Mouse (Mus musculus): ENCODE results near the gene Nkx1-2.
A peak's percentile ranks its signal among the peaks of the same experiment; 100 is the strongest.

Nkx1-2 gene

GRCm38 (mm10) chr7:132599071-132599975 lies at the start of gene Nkx1-2:
TSS of gene Nkx1-2 (minus strand) at chr7:132599637.
- DNase-seq, result no peak

GRCm38 (mm10) chr7:132646514-132646913 lies 47.1 kb upstream of the Nkx1-2 start:
- no peak for DNase-seq

GRCm38 (mm10) chr7:132644605-132645279 lies 45.3 kb upstream of the Nkx1-2 start:
- DNase-seq, result no peak

DNA sequence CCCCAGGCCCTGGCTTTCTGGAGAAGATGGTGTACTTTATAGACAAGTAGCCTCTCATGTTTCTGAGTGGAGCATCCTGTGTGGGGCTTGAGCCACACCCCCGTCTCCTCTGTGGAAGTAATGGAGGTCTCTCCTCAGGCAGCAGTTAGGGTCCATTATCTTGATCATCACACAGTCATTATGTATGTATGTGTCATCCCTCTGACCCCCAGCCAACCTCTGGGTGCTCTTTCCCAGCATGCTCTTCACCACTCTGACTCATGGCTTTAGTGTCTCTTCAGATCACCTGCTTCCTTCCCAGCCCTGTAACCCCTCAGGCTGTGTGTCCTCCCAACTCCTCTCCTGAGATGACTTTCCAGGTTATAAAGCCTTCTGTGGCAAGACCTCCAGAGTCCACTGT lies 42.2 kb upstream of the Nkx1-2 start:
- DNase-seq, result no peak

- peak; percentile 43 for DNase-seq
Measured at GRCm38 (mm10) chr7:132640946-132641345, 41.5 kb upstream of the Nkx1-2 start.

- DNase-seq, result no peak
Measured at GRCm38 (mm10) chr7:132638446-132639087, 39.1 kb upstream of the Nkx1-2 start.

DNA sequence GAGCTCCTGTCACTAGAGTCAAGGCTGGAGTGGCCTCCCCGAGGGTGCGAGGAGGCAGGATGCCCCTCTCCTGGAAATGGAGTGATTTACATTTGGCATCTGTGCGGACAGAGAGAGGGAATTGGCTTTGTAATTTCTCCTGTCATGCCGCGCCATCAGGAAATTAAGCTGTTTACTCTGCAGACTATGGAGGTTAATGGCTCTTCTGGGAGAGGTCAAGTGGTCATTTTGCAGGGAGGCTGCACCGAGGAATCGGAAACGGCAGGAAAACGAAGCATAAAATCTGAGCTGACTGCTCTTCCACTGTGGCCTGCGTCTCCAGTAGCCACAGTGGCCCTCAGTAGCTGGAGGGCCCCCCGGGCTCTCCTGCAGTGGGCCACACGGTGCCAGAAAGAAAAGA lies 37.9 kb upstream of the Nkx1-2 start:
- DNase-seq, result no peak

DNA sequence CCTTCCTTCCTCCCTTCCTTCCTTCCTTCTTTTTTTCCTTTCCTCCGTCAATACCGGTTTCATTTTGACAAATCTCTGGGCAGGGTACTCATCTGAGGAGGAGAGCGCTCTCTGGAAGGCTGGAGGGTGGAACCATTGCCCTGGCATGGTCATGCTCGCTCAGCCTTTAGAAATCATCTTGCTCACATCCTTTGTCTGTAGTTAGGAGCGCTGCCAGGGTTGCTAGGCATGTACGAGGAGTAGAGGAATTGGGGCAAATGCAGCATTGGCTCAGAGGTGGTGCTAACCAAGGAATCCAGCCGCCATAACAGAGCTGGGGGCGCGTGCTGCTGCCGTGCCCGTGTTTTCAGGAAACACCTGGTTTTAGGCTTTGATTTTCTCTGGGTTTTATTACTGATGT lies 31.9 kb upstream of the Nkx1-2 start:
- peak; percentile 51 for DNase-seq

GRCm38 (mm10) chr7:132627448-132627847 lies 28.0 kb upstream of the Nkx1-2 start:
- DNase-seq, result no peak

GRCm38 (mm10) chr7:132626174-132626573 lies 26.7 kb upstream of the Nkx1-2 start:
- no peak for DNase-seq

- DNase-seq, result no peak
Measured at GRCm38 (mm10) chr7:132624161-132624560, 24.7 kb upstream of the Nkx1-2 start.

DNA sequence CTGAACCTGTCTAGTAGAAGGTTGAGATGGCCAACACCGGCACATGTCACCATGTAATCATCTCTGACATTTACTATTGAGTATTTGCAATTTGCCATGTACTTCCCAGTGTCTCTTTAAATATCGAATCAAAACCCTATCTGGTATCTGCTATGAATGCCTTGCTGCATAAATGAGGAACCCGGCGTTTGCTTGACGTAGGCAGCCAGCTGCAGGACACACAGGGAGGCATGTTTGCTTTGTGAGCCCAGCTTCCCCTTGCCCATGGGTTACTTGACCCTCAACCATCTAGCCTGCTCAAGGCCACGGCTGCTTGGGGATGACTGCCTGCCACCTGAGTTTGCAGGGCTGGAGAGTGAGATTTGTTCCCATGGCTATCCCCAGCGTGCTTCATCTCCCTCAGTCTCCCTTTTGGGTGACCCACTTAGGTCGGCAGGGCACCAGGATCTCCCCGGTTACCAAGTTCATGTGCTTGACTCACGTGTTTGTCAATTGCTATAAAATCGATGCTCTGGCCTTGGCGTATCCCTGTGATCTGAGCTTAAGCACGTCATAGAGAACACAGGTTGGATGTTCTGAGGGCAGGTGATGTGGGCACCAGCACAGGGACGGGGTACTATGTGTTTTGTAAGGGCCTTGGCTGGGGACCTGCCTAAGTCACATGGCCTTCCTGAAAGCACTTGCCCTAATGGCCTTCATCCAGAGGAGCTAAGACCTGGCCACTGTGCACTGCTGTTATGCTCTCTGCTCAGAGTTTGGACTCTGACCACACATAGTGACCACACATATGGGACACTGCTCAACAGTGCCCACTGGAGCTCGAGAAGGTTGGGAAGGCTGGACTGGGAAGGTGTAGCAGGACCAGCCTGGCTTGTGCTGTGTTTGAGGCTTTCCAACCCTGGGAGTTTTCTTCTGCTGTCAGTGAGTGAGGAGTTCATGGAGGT lies 20.8 kb upstream of the Nkx1-2 start:
- DNase-seq, result no peak

DNA sequence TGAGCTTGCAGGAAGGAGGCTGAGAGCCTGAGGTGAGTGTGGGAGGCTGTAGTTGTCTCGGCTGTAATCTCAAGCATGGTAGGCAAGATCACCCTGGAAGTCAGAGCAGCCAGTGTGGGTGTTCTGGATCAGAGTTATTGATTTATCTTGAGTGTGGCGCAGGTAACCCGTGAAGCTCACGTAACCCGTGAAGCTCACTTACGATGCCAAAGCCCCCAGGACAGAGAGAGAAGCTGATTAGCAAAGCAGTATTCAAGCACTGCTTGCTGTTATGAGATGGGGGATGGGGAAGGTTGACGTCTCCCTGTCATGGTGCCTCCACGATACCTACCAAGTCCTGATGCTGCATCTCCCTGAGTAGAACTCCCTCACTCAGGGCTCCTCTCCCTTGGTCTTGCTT lies 20.1 kb upstream of the Nkx1-2 start:
- no peak for DNase-seq

DNA sequence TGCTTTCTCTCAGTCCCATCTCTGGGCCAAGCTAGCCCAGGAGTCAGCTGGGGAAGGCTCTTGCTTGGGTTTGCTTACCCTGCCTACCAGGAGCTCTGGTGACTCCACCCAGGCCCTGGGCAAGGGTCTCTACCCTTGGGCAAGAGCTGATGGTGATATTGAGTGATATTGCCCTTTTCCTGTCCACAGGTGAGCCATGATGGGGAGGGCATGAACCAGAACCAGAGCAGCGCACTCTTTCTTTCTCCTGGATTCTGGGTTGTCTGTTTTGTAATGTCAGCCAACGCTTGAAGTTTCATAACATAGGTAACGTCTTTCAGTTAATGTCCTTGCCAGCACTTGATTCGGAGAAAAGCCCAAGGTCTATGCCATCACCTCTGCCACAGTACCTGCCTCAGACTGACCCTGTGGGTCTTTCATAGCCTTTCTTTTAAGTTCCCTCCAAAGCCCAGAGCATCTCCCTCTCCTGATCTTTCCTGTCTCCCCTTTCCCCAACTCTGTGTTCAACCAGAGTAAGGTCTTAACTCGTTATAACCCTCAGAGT lies 17.7 kb upstream of the Nkx1-2 start:
- no peak for DNase-seq

DNA sequence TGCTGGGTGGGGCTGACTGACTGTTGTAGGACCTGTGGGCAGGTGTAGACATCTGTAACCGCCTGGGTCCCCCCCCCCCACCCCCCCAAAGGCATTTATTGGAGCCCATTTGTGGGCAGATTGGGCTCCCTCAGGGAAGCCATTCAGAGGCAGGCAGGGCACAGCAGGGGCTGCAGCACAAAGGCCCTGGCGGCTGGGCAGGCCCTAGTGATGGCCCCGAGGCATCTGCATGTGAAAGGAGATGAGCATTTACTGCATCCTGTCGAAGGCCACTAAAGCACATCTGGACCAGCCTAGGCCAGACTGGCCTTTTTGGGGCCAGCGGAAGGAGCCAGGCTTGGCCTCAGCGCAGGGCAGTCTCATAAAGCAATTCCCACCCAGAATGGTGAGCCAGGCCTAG lies 17.0 kb upstream of the Nkx1-2 start:
- no peak for DNase-seq

DNA sequence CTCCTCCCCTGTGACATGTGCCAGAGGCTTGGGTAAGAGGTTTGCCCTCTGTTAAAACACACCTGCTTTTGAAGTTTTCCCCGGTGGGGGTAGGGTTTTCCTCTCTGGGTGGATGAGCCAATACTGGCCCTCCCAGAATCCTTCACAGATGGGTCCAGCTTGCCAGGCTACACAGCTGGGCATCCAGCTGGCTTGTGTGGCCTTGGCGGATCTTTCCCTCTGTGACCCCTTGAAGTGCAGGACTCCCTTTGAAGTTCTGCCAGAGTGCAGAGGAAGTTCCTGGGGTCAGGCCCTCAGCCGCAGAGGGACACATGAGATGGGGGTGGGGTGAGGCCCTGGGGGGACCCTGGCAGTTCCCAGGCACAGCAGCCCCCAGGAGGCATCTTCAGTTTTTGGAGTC lies 15.9 kb upstream of the Nkx1-2 start:
- no peak for DNase-seq

DNA sequence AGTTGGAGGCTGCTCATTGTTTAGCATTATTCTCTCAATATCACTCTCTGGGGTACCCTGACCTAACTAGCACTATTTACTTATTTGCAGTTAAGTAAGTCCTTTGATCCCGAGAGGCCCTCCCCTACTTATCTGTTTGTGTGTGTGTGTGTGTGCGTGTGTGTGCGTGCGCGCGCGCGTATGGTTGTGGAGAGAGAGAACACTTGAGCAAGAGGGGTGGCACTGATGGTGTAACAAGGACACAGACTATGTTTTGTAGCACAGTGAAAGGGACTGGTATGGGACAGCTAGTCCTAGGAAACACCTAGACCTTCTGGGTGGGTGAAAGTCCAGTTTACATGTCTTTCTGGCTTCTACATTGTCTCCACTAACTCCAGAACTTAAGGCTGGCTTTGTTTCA lies 12.1 kb upstream of the Nkx1-2 start:
- DNase-seq, result no peak

DNA sequence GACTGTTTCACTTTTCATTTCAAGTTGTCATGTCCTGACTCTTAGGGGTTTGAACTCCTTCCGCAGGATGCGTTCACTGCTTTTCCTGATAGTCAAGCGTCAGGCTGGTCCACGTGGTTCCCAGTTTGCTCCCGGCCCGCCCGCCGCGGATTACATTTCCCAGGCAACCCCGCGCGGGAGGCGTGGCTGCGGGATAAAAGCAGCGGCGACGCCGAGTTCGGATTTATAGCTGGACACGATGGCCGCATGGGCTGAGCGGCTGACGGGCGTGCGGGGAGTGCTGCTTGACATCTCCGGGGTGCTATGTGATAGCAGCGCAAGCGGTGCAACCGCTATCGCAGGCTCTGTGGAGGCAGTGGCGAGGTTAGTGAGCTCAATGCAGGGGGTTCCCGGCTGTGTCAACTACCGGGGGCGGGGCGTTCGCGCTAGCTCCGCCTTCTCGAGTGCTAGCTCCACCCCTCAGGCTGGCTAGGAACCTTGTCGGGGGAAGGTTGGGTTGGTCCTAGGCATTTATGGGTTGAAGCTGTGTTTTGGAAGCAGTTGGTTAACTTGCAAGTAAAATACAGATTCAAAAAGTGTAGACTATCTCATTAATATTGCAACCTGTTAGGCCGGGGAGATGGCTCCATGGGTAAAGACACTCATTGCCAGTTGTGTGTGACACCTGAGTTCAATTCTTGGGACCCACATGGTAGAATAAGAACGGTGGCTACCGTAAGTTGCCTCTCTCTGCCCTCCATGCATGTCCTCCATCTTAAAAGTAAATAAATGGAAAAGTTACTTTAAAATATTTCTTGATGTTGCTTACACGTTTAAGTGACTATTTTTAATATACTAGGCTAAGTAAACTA lies 11.3 kb upstream of the Nkx1-2 start, which contains the start of gene Lhpp:
TSS of gene Lhpp (plus strand) at position 171 of the 851 bp plus-strand sequence.
- peak; percentile 82 for DNase-seq

DNA sequence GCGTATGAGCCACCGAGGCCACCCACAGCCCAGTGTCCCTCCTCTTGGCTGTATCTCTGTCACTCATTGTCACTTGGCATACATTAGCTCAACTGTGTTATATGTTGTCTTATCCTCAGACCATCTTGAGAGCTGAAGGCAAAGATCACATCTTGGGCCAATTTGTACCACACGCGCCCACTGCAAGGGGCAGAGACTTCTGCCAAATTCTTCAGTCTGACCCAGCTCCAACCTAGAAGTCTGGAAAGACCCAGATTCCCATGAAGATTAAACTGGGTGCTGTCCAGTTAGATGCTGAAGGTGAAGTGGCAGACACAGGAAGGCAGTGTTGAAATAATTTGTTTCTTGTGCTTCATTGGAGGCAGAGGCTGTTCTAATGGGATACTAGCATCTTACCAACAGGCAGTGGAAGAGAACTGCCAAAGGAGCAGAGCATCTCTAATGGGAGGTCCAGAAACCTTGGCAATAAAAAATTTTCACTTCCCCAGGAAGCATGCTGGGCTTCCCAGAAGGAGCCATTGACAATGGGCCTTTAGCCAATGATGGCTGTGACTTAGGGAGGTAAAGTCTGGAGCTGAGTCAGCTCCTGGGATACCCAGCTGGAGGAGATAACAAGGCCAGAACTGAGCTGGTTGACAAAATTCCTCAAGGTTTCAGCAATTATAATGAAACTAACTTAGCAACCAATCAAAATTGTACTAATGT lies 9.0 kb upstream of the Nkx1-2 start:
- no peak for DNase-seq

DNA sequence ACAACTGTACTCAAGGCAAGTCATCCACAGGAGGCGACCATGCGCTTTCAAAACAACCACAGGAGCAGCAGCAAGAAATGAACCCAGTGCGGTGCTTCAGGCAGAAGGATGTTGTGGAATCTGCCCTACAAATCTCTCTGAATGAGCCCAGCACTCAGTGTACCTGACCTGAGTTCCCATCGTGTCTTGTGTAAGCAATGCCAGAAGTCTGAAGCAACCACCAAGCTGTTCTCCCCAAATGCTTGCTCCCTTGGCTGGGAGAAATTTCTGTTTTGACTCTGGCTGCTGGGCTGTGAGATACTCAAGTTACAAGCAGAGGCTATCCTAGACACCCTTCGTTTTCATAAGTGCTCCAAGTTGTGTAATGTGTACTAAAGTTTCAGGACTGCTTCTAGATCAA lies 6.3 kb upstream of the Nkx1-2 start:
- DNase-seq, result no peak

DNA sequence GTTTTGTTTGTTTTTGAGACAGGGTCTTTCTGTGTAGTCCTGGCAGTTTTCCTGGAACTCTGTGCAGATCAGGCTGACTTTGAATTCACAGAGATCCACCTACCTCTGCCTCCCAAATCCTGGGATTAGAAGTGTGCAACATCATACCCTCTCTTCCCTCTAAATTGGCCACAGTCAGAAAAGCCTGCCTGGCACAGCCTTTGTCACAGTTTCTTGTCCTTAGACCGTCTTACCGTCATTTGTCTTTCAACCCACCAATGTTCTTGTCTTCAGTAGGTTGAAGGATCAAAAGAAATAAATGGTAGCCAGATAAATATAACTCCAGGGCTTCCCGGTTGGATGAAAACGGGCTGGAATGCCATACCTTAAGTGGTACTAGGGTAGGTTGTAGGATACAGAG lies 5.3 kb upstream of the Nkx1-2 start:
- DNase-seq, result no peak
